Mouse (Mus musculus): ENCODE results near the gene Klhl6.
"Not testable (repeated sequence)": the region's sequence is repeated elsewhere in the genome, so short reads cannot be mapped to it uniquely, and the experiment has no call there.

Klhl6 gene

DNA sequence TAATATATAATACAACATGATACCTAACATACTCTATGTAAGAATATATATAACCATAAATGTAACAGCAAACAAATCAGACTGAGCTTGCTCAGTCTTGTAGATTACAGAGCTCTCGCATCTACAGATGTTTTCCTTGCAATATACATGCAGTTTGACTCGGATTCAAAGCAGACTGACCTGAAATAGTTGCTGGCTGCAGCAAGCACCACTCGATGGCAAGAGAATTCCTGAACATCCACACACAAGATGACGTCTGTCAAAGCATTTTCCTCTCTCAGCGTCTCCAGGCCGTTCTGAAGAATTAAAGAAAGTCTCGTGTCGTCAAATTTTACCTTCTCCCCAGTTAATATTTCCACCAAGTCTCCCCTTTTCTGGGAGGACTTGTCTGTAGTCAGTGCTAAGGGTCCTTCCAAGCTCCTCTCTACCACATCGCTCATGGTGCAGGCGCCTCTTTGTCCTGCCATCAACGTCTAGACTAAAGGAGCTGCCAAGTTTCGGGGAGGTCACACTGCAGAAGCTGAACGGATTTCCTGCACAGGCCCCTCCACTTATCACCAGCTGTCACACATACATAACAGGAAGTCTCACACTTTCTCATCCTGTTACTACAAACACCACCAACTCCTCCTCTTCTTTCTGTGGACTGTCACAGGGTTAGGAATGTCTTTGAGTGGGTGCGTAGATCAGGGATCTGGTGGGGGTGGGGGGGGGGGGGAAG is at the start of gene Klhl6:
Gene Klhl6 (minus strand): TSS at position 501 of the 721 bp plus-strand sequence.
- no peak for DNase-seq (ENCODE audit: low read depth, low spot score)

DNA sequence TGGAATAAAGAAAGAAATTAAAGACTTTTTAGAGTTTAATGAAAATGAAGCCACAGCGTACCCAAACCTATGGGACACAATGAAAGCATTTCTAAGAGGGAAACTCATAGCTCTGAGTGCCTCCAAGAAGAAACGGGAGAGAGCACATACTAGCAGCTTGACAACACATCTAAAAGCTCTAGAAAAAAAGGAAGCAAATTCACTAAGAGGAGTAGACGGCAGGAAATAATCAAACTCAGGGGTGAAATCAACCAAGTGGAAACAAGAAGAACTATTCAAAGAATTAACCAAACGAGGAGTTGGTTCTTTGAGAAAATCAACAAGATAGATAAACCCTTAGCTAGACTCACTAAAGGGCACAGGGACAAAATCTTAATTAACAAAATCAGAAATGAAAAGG is 44.4 kb upstream of the Klhl6 start:
- not testable (repeated sequence) for DNase-seq (ENCODE audit: low read depth, low spot score)

DNA sequence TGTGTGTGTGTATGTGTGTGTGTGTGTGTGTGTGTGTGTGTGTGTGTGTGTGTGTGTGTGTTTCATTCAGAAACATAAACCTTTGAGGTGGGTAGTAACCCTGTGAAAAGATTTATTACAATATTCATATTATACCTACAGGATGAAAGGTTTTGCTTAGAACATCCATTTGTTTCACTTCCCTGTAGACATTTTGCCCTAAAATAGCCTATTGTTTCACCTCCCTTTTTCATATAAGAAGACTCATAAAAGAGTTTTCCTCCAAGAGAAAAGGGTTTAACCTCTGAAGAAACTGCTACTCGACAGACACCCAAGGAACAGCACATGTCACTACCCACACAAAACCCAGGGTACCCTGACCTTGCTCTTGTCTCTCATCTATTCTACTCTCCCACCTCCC is 40.0 kb upstream of the Klhl6 start:
- no peak for DNase-seq (ENCODE audit: low read depth, low spot score)

DNA sequence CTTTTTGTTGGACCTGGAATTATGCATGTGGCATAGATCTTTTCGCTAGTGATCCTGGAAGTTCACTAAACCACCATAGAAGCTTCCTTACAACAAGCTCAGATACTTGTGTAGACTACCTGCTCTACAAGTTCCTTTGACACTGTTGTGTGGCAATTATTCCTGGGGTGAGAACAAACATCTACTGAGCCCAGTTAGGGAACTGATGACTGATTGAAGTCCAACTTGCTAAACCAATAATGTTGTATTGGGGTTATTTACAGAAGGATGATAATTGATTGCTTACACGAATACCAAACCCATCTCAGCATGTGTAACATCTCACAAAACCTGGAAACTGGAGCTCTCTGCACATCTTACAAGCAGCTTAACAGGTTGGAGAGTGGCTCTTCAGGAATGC is 39.0 kb upstream of the Klhl6 start:
- DNase-seq (ENCODE audit: low read depth, low spot score) = no peak

DNA sequence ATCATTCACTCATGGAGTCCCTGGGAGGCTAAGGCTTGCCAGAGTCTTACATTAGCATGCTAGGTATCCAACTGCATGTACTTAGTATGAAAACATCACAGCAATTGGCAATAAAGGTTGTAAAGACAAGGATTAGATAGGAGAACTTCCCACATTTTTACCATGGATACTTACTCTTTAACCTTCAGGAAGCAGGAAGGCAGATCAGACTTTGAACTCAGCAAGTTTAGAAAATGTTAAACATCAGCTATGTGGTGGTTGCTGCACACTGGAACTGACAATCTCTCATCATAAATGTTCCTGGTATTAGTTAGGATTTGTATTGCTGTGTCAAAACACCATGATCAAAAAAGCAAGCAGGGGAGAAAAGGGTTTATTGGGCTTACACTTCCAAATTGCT is 29.8 kb upstream of the Klhl6 start:
- DNase-seq (ENCODE audit: low read depth, low spot score) = no peak

DNA sequence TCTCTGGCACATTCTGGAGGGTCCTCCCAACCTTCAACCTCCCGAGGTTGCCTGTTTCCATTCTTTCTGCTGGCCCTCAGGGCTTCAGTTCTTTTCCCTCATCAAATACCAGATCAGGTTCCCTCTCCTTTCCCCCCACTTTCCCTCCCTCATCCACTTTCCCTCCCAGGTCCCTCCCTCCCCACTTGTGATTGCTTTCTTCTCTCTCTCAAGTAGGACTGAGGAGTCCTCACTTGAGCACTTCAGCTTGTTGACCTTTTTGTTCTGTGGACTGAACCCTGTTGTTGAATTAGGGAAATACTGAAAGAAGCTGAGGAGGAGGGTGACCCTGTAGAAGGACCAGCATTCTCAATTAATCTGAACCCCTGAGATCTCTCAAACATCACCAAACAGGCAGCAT is 23.2 kb upstream of the Klhl6 start:
- no peak for DNase-seq (ENCODE audit: low read depth, low spot score)

DNA sequence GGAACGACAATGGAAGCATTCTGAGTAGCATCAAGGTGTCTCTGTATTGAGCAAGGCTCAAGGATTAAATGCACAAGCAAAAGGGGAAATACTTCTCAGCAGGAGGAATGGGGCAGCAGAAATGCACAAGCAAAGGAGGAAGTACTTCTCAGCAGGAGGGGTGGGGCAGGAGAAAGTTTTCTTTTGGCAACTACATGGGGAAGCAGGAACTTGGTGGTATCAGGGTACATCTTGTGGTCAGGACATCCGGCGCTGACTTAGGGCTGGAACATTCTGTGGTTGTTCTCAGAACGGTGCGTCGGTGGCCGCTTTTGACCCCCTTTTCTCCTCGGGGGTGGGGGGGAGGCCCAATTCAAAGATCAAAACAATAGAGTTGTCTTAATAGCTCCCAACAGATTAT is 17.4 kb upstream of the Klhl6 start:
- not testable (repeated sequence) for DNase-seq (ENCODE audit: low read depth, low spot score)

DNA sequence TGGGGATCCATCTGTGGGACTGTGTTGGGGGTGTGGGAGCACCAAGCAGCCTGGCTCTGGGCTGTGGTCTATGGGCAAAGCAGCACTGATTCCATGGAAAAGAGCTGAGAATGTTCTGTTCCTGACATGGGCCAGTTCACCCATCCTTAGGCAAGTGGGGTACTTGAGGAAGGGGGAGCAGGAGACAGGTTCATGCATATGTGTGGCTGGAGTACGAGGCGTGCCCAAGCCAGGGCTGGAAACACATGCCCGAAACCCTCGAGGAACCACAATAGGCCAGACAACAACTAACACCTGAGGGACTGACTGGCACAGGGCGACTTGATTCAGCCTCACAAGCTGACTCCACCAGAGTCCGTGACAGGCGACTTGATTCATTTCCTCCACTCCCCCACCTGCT is 14.8 kb upstream of the Klhl6 start:
- no peak for DNase-seq (ENCODE audit: low read depth, low spot score)

DNA sequence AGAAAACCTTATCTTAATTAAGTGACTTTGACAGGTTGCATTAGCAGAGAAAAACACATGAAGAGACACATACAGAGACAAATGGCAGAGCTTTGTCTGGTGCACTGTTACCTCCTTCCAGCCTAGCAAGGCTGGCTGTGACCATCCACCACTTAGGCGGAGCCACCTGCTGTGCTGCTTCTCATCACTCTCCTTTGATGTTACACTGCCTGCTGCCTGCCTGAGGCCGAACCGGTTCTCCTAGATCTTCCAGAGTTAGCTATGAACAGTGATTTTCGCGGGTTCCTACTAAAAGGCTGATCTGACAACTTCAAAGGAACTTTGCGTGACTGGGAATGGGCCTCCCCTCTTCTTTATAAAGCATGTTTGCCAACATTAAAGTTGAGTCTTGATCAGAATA is 14.1 kb upstream of the Klhl6 start:
- peak; percentile 6 for DNase-seq (ENCODE audit: low read depth, low spot score)

DNA sequence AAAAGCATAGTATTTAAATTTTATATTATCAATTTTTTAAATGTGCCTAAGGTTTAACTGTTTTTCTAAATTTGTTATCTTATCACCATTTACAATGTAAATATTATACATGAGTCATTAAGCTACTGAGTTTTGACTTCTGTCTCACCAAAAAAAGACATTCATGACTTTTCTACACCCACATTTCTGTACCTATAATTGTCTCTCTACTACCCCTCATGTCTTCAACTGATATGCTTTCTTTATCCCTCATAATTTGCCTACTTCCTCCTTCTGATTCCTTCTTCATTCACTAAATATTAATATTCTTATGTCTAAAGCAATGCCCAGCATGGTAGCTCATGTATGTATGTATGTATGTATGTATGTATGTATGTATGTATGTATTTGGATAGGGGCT is 13.0 kb upstream of the Klhl6 start:
- DNase-seq (ENCODE audit: low read depth, low spot score) = no peak

DNA sequence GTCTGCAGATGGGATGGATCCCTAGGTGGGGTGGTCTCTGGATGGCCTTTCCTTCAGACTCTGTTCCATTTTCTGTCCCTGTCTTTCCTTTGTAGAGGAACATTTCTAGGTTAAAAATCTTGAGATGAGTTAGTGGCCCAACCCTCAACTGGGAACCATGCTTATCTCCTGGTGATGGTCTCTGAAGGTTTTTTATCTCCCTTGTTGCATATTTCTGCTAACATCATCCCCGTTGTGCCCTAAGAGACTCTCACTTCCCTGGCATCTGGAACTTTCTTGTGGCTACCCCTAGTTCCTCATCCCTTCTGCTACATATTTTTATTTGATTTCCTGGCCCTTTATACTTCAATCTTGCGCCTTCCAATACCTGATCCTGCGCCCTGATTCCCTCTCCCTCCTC is 10.4 kb upstream of the Klhl6 start:
- DNase-seq (ENCODE audit: low read depth, low spot score) = no peak

DNA sequence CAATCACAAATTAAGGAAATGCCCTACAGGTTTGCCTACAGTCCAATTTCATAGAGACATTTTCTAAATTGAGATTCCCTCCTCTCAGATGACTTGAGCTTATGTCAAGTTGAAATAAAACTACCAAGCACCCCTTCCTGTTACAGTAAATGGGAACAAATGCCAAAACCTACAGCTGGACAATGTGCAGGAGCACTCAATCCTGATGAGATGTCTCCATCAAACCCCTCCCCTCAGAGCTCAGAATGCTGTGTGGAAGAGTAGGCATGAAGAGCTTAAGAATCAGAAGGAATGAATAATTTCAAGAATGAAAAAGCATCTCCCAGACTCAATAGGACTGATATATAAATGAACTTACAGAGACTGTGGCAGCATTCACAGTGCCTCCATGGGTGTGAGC is 7.7 kb upstream of the Klhl6 start:
- DNase-seq (ENCODE audit: low read depth, low spot score) = no peak

DNA sequence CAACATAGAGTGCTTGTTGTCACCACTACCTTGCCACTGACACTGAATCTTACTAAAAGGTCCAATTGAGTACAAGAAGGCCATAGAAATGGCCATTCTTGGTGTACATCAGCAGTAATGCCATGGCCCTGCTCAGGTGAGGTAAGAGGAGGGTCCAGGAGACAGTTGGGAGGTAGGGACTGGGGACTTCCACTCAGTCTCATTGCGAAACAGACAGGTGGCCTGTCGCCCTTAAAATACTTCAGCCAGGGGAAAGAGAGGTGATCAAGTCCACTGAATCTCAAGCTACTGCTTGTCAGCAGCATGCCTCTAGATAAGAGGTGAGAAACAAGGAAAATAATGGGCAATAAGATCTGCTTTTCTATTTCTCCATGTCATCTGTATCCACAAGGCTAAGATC is 4.8 kb upstream of the Klhl6 start:
- no peak for DNase-seq (ENCODE audit: low read depth, low spot score)

DNA sequence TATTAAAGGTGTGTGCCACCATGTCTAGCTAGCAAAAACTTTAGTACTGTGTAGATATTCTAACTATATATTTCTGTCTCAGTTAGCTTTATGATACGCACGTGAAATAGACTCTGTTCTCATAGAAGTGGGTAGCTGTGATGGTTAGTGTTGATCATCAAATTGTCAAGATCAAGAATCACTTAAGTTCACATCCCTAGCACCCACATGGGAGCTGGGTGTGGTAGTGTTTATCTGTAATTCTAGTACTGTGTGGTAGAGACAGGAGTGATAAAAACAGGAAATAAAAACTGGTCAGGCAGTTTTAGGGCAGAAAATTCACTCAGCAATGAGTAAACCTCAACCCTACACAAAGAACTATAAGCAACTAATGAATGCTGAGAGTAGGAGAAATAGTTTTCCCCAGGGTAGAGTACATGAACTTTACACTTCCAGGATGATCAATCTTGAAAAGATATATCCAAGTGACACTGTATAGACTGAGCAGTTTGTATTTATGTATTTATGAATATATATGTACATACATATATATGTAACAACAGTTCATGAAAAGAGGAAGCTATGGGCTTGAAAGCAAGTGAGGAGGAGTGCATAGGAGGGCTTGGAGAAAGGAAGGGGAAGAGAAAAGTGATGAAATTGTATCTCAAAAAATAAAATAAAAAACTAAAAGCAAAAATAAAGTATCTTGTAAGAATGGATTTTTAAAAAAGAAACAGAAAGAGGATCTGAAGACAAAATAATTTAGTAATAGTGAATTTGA is 2.2 kb upstream of the Klhl6 start:
- no peak for DNase-seq (ENCODE audit: low read depth, low spot score)

DNA sequence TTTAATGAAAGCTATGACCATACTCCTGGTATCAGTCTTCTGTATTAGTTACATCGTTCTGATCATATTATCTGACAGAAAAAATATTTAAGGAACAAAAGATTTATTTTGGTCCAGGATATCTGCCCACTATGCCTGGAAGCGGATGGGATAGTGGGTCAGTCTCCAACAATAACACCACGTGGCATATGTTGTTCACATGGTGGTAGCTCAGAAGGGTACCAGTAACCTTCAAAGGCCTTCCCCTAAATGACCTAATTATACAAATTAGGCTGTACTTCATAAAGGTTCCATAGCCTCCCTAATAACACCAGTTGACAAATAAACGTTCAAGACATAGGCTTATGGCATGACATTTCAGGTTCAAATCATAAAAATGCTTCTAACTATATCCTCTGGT is 722 bp upstream of the Klhl6 start:
- DNase-seq (ENCODE audit: low read depth, low spot score) = no peak

DNA sequence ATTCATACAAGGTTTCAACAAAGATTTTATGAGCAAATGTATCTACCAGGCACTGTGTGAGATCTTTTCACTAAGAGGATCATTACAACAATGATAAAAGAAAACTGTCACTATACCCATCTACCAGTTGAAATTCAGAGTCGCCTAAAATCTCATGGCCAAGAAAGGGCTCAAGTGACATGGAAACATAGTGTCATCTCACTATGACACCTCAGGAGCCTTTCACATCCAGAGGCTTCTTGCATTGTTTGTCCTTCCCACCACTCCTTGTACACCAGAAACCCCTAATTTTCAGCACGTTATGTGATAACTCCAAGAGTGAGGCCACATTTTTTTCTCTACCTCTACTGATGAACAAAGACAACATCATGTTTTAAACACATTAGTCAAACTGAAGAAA is 1.2 kb downstream of the Klhl6 start:
- no peak for DNase-seq (ENCODE audit: low read depth, low spot score)

DNA sequence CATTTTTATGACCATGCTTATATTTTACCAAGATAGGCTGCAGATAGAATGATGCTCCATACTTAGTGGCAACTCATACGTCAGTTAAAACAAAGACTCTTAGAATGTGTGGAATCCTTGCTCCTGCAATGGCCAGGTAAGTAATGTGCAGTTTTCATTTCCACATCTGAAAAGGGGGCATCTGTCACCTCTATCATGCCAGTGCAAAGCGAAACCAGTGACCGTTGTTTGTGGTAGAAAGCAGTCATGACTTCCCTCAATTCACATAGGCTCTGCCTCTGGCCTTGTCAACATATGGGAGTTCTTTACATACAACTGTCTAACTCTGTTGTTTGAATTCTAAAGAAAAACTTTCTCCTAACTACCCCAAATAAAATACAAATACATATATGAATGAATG is 1.8 kb downstream of the Klhl6 start:
- no peak for DNase-seq (ENCODE audit: low read depth, low spot score)

DNA sequence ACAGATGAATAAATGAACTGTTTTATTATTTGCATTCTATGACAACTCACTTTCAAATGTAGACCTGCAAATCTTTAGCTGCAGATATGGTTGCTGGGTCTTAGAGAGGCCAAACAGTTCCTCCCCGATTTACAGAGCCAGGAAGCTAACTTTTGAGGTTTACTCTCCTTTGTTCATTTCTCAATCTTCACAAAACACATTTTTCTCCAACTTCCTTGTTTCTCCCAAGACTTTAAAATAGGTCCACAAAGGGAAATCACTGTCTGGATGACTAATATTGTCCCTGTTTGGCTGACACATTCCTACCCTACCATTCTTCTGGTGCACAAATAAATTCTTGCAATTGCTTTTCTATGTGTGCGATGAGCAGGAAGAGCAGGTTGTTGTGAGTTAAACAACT is 3.1 kb downstream of the Klhl6 start:
- no peak for DNase-seq (ENCODE audit: low read depth, low spot score)

DNA sequence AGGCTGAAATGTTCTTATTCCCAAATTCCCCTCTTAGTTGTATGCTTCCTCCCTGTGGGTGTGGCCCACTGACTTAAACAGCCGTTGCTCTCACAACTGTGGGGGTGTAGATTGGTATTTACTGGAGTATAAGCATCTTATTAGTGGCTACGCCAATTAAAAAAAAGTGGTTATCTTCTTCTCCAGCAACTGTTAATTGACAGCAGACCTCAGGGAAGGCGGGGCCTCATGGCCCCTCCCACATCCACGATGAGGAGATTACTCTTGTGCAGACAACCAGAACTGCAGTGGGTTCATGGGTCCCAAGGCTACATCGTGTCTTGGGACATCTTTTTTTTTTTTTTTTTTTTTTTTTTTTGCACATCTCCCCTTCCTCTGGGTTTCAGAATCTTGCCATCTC is 5.6 kb downstream of the Klhl6 start:
- DNase-seq (ENCODE audit: low read depth, low spot score) = no peak

DNA sequence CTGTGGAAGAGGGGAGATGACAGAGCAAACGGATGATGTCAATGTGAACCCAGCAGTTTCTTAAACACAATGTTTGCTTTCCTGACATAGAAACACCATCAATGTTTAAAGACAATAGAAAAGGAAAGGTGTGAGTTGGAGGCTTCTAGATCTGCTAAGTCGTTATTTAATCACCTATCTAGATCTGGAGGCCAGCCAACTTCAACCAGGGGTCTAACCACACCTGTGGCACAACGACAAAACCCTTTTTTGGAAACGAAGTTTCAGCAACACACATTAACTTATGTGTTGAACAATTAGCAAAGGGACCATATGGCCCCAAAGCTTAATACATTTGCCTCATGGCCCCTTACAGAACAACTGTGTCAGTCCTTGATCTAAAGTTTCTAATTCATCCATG is 6.0 kb downstream of the Klhl6 start:
- DNase-seq (ENCODE audit: low read depth, low spot score) = no peak

DNA sequence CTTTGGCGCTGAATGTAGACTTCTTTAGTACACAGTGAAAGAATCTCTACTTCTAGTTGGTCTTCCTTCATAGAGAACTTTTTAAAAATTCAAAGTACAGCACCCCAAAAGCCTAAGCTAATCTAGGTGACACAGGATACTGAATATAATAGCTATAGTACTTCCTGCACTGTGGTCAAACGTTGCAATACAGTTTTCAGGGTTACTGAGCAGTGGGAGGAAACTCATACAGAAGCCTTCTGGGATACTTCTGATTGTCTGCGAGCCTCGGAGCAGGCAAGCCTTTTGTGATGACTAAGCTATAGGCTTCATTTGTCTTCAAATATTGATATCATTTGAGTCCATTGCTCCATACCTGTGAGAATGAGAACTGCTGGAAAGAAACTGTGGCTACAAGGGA is 7.4 kb downstream of the Klhl6 start:
- DNase-seq (ENCODE audit: low read depth, low spot score) = no peak

DNA sequence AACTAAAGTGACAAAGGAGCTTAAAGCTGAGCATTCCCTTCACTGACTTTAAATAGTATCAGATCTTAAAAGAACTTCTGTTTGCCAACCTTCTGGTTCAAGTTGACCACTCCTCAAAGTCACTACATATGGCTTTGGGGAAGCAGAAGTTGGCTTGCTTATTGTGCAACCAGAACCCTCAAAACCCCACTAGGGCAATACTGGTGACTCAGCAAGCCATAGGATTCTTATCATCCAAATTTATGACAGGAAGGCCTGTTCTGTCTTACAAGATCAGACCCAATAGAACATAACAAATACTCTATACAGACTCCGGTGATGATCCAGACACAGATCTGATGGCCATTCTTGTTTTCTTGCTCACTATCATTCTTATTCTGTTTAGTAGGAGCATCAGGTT is 9.4 kb downstream of the Klhl6 start:
- no peak for DNase-seq (ENCODE audit: low read depth, low spot score)

DNA sequence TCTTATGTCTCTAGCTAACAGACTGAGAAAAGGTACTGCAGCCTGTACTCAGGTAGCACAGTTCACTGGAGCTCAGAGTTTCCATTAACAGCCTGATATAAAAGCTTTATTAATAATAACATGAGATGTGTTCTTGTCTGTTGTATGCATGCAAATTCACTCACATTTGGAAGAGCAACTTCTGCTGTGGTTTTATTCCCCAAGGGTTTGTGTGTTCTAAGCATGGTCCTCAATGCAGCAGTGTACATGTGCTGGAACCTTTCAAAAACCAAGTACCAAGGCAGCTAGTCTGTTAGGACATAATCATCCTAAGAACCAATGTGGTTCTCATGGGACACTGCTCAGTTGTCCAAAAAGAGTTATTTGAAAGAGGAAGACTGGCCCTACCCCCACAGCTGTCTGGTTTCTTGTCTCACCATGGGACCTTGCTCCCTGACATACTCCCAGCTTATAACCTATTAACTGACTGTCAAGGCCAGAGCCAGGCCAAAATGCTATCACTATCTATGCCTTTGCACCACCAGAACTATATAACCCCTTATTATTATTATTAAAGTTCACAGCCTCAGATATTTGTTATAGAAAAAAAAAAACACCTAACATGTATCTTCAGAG is 10.0 kb downstream of the Klhl6 start:
- DNase-seq (ENCODE audit: low read depth, low spot score) = no peak
